Mouse (Mus musculus): ENCODE measurements around the gene Lancl2.
A peak's percentile ranks its signal among the peaks of the same experiment; 100 is the strongest.

Gene Lancl2

DNA sequence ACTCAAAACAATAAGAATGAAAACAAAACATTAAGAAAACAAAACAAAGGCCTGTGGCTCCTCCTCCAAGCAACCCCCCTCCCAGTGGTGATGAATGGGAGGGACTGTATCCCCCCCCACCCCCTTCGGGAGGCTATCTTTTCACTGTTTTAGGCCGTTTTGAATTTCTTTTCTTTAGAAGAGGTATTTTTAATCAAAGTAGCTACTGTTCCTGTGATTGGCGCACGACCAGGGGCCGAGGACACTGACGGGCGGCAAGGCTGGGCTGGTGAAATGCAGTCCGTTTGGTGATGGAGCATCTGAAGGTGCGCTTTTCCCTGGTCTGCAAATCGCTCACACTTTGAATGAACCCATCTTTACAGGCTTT lies at the start of gene Lancl2:
Lancl2 (plus strand) TSS at position 165 of the 367 bp plus-strand sequence.
- DNase-seq (ENCODE audit: low read depth, low spot score), result no peak

DNA sequence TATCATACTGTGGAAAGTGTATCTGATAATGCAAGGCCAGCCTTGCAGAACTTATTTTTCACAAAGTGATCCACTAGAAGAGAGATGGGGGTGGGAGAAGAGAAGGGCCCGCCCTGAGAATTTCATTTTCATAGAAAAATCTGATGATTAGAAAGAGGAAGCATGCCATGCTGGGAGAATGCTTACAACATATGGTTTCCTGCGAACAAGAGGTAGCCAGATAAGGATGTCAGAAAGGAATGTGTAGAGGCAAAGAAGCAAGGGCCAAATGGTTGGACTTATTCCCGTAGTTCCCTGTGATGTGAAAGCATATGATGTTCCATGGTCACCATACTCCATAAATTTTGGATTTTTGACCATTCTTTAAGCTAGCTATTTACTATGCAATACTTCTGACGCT lies 41.0 kb upstream of the Lancl2 start:
- DNase-seq (ENCODE audit: low read depth, low spot score), result no peak

DNA sequence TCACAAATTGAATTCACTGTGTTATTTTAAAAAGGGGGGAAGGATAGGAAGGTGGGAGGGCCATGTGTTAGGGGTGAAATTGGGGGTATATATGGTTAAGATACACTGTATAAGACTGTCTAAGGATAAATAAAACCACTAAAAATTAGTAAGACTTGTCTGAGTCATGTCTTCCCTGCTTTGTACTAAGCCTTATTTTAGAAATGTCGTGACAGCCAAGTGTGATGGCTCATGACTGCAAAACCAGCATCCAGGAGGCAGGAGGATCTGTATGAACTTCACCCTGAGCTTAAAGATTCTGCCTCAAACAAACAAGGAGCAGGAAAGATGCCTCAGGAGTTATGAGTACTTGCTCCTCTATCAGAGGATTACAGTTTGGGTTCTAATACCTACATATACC lies 18.2 kb upstream of the Lancl2 start:
- DNase-seq (ENCODE audit: low read depth, low spot score), result no peak

- DNase-seq (ENCODE audit: low read depth, low spot score), result no peak
Observed at GRCm38 (mm10) chr6:57691467-57692261, 10.7 kb upstream of the Lancl2 start, which contains the start of gene Pyurf. Gene Pyurf (minus strand): TSS chr6:57692078.

- DNase-seq (ENCODE audit: low read depth, low spot score), result no peak
Observed at GRCm38 (mm10) chr6:57693116-57693515, 9.2 kb upstream of the Lancl2 start.

DNA sequence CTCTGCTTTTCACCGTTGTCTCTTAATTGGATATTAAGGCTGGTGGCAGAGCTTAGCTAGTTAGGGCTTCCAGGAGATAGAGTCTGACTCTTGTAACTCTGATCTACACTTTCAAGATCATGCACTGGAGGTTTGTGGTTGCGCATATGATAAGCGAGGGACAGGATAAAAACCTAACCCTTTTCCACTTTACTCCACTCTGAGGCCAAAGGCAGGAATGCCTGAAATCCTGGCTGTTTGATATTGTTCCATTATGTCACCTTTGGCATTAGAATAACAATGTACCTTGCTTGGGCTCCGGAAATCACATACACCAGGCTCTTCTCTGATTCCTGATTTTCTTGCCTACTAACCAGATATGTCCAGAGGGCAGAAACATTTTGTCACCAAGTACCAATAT lies 654 bp upstream of the Lancl2 start:
- no peak for DNase-seq (ENCODE audit: low read depth, low spot score)

- peak; percentile 91 for DNase-seq (ENCODE audit: low read depth, low spot score)
Observed at GRCm38 (mm10) chr6:57702743-57703499, 581 bp downstream of the Lancl2 start.

DNA sequence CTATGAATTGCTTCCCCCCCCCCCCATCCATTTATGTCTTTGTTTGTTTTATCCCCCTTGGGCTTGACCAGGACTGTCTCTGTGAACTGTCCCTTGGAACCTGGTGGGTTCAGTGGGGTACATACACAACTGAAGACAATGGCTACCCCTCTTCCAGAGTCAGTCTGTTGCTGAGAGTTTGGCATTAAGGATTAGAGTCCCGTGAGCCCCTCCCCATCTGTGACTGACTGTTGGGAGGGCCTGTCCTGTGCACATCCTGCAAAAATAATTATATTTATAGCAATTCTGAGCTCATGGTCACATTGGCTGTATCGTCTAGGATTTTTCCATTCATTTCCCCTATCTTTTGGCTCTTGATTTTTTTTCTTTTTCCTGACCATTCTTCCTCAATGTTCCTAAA lies 1.4 kb downstream of the Lancl2 start:
- no peak for DNase-seq (ENCODE audit: low read depth, low spot score)

DNA sequence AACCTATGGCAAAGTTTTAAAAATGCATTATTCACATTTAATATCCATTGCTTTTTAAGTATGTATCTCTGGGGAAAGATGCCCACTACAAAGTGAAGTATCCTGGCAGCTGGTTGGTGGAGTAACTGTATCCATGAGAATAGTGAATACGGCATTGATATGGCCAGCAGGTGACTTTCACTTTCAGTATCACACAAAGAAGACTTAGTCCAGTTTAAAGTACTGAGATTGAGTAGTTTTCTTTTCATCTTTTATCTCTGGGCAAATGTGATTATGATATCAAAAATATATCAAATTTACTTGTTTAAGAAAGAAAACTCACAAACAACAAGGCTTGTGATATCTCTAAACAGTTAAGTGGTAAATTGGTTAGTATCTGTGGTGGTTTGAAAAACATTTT lies 4.4 kb downstream of the Lancl2 start:
- DNase-seq (ENCODE audit: low read depth, low spot score), result no peak

DNA sequence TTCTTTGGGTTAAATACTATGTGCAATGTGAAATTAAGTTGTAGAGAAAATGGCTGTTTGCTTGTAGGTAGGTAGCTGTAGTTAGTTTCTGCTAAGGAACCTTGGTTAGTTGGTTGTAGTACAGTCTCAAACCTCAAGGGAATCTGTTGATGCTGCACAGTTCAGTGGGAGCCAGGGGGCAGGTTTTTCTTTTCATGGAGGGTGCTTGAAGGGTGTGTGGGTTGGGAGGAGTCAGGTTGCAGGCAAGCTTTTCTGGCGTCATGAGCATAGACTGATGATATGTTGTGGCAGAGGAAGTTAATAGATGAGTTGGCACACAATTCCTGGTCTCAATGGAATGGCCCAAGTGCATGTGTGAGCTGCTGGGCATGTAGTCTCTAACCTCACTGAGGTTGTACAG lies 9.4 kb downstream of the Lancl2 start:
- DNase-seq (ENCODE audit: low read depth, low spot score), result no peak

DNA sequence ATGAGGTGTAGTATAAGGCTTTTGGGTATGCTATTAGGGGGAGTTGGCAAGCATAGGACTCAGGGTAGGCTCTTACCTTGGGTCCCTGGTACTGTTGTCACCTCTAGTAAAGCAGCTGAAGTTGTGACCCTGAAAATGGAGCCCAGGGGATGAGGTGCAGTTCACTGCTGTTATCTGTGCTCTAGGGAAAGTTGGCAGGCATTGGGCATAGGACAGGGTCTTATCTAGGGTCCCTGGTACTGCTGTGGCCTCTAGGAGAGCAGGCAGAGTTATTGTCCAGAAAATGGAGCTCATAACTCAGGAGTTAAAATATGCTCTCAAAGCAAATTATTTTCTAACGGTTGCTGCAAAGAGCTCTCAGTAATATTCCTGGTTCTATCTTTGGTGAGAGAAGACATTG lies 19.0 kb downstream of the Lancl2 start:
- DNase-seq (ENCODE audit: low read depth, low spot score), result no peak

GRCm38 (mm10) chr6:57742749-57743148 lies 40.4 kb downstream of the Lancl2 start:
- DNase-seq (ENCODE audit: low read depth, low spot score), result no peak

GRCm38 (mm10) chr6:57743333-57743732 lies 41.0 kb downstream of the Lancl2 start:
- DNase-seq (ENCODE audit: low read depth, low spot score), result no peak

- DNase-seq (ENCODE audit: low read depth, low spot score), result no peak
Observed at GRCm38 (mm10) chr6:57744123-57744522, 41.8 kb downstream of the Lancl2 start.

DNA sequence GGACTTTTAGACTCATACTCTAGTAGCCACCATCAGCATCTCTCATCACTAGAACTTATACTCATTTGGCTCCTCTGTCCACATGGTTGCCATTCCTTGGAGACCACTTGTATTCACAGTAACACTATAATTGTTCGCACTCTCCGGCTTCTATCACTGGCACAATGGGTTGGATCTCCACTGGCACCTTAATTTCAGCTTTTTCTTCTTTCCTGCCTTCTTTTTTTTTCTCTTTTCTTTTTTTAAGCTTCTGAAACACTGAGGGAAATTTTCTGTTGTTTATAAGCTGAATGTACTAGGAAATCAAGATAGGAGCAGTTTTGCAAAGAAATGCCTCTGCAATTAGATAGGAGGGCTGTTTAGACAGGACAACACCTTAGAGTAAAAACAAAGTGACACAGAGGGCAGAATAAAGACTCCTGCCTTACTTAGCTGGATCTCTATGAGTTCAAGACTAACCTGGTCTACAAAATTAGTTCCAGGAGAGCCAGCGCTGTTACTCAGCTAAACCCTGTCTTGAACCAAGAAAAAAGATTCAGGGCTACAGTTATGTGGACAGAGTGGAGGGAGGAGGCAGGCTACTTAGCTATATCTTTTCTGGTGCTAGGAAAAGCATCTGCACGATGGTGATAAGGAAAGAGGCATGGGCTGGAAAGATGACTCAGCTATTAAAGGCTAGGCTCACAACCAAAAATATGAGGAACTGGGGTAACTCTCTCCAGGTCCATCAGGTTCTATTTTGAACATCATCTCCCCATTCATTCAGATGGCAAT lies 42.8 kb downstream of the Lancl2 start:
- DNase-seq (ENCODE audit: low read depth, low spot score), result no peak

- no peak for DNase-seq (ENCODE audit: low read depth, low spot score)
Observed at GRCm38 (mm10) chr6:57745748-57746129, 43.4 kb downstream of the Lancl2 start.

DNA sequence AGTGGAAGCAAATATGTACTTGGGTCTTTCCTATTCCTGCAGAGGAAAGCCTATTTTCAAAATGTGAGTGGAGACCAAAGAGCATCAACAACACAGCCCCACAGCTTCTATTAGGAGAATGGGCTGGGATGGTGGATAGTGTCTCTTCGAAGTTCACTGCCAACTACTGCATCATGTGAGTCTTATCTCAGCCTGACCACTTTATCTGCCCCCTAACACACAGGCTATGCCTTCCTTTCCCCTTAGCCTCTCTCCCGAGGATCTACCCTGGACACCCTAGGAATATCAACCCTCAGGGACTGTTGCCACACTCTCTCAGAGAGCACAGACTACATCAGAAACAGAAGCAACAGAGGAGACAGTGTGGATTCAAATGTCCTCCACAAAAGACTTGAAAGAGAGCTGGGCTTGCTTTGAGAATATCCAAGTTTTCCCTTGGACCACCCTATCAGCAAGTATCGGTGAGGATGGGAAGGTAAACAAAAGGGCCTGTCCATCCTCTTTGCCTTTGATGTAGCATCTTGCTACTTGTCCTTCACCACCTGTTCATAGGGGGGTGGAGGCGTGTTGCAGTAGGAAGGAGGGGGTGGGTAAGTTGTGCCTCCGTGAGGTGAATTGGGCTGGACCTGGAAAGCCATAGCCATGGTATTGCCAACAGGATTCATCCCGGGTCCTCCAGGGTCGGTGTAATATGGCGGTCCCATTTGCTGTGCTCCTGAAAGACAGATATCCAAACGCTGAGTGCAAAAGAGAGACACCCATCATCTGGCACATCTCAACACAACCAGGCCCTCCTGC lies 51.8 kb downstream of the Lancl2 start:
- DNase-seq (ENCODE audit: low read depth, low spot score), result no peak

DNA sequence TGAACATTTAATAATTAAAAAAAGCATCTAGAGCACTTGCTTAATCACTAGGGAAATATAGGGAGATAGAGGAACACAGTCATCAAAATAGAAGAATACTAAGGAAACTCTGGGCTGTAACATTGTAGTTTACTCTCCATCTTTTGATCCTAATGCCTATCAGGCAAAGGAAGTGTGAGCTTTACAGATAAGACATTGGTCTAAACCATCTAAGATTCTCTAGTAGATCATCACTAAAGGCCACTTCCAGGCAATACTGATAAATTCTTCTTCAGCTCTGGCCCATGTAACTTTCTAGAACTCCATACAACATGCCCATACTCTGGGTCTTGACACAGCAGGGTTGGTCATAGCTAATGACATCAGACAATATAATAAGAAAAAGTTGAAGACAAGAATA lies 60.7 kb downstream of the Lancl2 start:
- DNase-seq (ENCODE audit: low read depth, low spot score), result no peak

GRCm38 (mm10) chr6:57765095-57765878 lies 62.9 kb downstream of the Lancl2 start:
- no peak for DNase-seq (ENCODE audit: low read depth, low spot score)

DNA sequence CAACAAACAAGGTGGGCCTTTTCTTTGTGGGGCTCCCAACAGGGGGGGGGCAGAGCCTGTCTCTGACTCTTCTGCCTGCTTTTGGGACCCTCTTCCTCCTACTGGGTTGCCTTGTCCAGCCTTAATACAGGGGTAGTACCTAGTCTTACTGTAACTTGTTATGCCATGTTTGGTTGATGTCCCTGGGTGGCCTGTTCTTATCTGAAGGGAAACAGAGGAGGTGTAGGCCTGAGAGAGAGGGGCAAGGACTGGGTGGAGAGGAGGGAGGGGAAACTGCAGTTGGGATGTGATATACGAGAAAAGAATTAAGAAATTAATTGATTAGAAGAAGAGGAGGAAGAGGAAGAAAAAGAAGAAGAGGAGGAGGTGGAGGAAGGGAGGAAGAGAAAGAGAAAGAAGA lies 63.9 kb downstream of the Lancl2 start:
- no peak for DNase-seq (ENCODE audit: low read depth, low spot score)

Data from brain, embryonic 18.5 days (tissue).